Mouse (Mus musculus): ENCODE results near the gene Igtp.
A peak's percentile ranks its signal among the peaks of the same experiment; 100 is the strongest.
"Not testable (repeated sequence)": the region's sequence is repeated elsewhere in the genome, so short reads cannot be mapped to it uniquely, and the experiment has no call there.

The Igtp gene

DNA sequence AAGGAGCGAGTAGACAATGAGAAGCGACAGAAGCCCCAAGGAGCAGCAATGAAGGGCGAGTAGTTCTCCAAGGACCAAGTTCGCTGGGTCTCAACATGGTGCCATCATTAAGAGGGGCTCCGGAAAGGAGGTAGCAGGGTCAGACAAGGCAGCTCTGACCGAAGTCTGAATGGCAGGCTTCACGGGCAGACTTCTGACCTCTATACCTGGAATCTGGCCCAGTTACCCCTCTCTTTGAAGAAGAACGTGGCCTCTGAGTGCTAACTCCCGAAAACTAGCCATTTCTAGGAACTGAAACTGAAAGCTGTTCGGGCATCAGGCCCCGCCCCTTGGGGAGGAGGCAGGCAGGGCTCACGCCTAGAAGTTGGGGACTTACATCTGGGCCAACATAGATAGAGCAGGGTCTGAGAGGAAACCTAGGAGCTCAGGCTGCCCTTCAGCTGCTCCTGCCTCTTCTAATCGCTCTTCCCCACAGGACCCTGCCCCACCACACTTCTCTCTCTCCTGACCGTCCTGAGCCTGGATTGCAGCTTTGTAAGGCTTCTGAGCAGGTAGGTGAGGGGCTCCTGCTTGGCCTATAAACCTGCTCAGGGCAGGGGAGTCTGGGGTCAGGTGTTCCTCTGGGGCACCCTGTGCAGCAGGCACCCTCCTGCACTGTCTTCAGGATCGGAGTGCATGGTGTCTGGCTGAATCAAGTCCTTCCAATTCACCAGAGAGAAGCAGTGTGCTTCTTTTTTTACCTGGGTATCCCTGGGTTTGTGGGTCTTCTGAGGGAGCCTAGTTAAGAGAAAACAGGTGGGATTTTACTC, at the start of gene Igtp, which contains the start of gene Irgm2:
Igtp (plus strand) TSS at position 328 of the 809 bp plus-strand sequence.
Irgm2 (plus strand) TSS at position 390 of the 809 bp plus-strand sequence.
- peak; percentile 22 to 29 for DNase-seq

DNA sequence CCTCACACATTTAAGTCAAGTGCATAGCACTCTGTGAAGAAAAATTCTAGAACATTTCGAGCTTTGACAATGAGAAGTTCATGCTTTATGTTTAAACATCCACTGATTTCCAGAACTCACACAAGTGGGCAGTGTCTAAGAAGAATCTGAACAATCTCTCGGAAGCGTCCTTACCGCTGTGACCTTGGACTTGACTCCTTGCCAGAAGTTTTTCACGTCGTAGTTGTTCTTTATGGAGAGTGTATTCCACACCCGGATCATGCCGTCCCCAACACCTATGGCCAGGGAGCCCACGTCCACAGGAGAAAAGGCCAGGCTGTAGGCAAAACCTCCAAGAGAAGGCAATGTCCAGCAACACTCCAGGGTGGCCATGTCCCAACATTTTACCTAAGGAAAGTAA, 43.9 kb upstream of the Igtp start:
- no peak for DNase-seq

DNA sequence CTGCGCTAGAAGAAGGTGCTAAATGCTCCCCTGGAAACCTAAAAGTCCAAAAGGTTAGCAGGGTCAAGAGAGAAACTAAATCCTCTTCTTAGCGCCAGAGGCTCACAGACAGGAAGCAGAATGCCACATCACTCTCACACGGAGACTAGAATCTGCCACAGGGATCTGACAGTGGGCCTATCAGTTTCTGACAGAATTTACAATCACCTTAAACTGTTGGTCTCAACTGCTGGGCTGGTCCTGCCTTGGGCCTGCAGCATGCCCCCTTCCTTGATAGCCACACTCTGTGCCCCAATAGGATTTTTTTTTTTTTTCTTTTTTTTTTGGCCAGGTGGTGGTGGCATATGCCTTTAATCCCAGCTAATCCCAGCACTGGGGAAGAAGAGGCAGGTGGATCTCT, 42.5 kb upstream of the Igtp start:
- no peak for DNase-seq

DNA sequence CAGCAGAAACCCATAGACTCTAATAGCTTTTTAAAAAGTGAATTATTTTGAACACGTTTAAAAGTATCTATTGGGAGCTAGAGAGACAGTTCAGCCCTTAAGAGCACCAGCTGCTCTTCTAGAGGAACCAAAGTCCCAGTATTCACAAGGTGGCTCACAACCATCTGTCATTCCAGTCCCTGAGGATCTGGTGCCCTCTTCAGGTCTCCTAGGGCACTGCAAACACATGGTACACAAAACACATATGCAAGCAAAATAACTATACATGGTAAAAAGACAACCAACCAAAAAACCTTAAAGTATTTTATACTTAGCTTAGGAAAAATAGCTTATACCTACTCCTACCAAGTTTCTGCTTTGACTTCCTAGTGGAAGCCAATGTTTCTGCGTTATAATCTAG, 34.3 kb upstream of the Igtp start:
- DNase-seq, result no peak

DNA sequence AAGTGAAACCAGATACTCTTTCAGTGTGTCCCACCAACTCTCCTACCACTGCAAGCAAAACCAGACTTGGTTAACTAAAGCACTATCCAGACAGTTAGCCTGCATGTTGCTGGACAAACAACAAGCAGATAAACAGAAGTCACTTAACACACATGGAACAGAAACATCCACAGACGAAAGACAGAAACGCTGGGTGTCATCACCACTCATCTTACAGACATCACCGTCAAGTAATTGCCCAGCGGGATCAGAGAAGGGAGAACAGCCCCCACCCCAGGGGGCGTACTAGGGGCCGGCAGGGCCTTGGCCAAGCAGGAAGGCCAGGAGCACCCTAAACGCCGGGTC, 31.6 kb upstream of the Igtp start:
- peak in 1 of 2 experiments; percentile 8 for DNase-seq

DNA sequence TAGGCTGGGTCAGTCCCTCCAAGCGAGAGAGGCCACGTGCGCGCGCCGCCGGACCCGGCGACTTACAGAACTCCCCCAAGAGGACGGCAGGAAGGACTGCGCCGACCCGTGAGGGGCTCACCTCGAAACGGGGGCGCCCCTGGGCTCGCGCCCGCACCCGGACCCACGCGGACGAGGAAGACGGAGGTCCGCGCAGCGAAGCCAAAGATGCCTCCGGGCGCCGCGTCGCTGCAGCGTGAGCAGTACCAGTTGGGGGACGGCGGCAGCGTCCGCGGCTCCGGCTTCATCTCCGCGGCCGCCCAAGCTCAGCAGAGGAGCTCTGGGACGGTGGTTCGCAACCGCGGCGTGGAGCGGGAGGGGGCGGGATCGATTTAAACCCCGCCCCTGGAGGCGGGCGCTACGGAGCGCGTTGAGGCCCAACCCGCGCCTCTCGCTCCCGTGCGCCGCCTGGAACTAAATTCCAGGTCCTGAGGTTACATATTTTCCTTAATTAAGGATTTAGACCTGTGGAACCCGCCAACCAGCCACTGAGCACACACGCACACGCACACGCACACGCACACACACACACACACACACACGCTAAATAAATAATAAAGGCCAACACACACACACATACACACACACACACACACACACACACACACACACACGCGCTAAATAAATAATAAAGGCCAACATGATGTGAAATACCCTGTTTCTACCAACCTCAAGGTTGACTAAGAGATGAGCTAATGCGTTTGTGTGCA, 31.0 kb upstream of the Igtp start, which contains the start of gene Gemin5:
Gemin5 (minus strand) TSS at position 373 of the 749 bp plus-strand sequence.
- peak; percentile 86 to 89 for DNase-seq

GRCm38 (mm10) chr11:58169666-58170065, 29.7 kb upstream of the Igtp start:
- DNase-seq, result no peak

- peak; percentile 95 to 98 for DNase-seq
Measured at GRCm38 (mm10) chr11:58171459-58172091, 27.8 kb upstream of the Igtp start, which contains the start of gene Mrpl22. Mrpl22 (plus strand) TSS chr11:58171661.

- DNase-seq, result peak; percentile 65 to 83
Measured at GRCm38 (mm10) chr11:58179563-58179962, 19.8 kb upstream of the Igtp start.

GRCm38 (mm10) chr11:58179986-58180385, 19.4 kb upstream of the Igtp start:
- DNase-seq, result not testable (repeated sequence)

DNA sequence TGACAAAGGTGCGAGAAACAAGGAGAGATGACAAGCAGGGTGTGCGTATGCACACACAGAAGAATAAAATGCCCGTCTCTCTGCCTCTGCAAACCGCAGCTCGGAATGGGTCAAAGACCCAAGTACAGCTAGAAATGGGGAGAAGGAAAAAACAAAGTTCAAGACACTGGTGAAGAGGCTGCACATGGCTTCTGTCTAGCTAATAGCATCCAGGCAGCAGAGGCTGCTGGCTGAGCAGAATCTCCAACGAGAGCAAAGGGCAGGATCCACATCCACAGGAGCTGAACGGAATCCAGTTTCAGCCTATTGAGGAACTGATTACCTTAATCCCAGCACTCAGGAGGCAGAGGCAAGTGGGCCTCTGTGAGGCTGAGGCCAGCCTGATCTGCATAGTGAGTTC, 18.6 kb upstream of the Igtp start:
- DNase-seq, result no peak

- DNase-seq, result no peak
Measured at GRCm38 (mm10) chr11:58183579-58183978, 15.8 kb upstream of the Igtp start.

- no peak for DNase-seq
Measured at GRCm38 (mm10) chr11:58189675-58190074, 9.7 kb upstream of the Igtp start.

DNA sequence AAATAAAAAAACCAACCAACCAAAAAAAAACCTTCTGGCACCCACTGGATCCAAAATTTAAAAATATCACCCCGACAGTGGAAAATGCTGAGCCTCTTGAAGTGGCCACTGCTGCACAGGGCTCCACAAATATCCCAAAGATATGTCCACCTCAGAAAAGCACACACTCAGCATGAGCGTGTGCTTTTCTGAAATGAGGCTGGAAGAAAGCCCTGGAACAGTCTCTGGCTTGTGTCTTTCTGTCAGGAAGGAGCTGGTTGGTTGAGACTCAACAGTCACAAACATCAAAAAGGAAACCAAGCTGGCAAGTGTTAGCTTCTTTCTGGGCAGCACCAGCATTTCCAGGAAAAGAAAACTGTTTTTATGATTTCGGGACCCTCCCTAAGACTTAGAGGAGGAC, 6.0 kb upstream of the Igtp start:
- DNase-seq, result peak in 1 of 2 experiments; percentile 20

DNA sequence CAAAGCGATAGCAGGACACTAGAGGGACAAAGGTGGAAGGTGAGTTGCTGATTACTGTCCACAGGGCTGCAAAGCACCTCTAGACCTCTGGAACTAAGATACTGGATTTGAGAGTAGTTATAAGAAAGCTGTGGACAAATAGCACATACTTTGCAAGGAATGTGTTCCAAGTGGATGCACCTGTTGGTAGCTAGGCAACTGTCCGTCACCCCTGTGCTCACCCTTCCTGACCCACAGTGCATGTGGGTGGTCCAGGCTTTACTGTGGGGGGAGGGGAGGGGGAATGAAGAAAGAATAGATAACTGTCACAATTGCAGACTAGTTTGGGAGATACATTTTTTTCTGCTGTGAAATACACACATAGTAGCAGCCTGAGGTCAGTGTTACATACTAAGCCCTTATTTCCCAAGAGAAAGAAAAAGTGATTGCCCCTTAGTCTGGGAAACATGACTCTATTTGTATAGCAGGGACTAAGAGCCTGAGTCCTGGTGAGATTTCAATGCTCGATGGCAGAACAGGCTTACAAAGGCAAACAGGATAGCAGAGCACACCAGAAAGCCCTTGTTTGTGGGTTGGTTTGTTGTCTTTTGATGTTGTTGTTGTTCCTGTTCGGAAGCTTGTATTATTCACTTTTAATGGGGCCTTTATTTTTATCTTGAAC, 5.4 kb upstream of the Igtp start:
- no peak for DNase-seq

GRCm38 (mm10) chr11:58198663-58199062, 693 bp upstream of the Igtp start:
- no peak for DNase-seq

GRCm38 (mm10) chr11:58200226-58200625, 870 bp downstream of the Igtp start:
- no peak for DNase-seq

- no peak for DNase-seq
Measured at GRCm38 (mm10) chr11:58201052-58201451, 1.7 kb downstream of the Igtp start.

DNA sequence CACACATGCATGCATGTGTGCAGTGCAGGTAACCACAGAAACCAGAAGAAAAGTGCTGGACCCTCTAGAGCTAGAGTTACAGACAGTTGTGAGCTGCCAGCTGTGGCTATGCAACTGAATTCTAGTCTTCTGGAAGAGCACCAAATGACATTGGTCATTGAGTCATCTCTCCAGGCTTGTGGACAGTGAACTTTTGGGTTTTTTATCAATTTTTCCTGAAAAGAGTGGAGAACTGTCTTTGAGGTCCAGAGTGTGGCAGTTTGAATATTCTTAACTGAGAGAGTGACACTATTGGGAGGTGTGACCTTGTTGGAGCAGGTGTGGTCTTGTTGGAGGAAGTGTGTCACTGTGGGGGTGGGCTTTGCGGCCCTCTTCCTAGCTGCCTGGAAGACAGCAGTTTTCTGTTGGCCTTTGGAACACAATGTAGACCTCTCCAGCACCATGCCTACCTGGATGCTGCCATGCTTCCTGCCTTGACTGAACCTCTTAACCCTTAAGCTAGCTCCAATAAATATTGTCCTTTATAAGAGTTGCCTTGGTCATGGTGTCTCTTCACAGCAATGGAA, 11.0 kb downstream of the Igtp start:
- no peak for DNase-seq

DNA sequence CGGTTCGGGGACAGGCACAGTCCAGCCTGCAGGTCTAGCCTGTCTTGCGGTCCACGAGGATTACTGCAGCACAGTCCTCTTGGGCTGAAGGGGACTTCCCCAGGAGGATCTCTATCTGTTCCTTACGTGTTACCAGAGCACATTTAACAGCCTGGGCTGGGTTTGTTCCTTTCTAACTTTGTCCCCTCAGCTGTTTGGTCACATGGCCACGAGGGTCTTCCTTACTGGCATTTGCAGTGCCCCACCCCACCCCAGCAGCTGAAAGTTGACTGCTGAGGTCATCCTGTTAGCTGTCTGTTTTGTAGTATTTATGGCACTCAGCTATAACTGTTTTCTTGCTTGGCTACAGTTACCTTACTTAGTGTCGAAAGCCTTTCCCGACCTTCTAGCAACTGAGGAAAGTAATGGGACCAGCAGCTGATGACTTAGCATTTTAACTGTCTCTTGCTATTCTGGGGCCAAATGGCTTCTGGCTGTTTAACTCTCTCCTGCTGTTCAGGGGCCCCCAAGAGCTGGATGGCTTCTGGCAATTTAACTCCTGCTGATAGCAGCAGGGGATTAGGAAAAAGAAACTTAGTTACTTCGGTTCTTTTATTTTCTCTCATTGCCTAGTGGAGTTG, 11.8 kb downstream of the Igtp start:
- no peak for DNase-seq

DNA sequence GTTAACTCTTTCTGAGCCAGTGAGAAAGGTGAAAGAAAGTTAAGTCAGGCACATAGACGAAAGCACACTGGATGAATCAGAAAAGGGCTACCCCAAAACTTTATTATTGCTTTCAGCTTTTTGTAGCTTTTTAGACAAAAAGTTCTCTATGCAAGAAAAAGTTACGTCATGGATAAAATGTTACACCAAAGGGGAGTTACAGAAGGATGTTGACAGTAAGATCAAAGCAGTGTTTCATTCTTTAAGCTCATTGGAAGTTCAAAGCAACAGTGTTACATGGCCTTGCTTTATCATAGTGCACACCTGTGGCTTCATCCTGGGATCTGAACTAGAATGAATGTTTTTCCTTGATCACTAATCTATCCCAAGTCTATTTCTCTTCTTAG, 12.3 kb downstream of the Igtp start:
- DNase-seq, result no peak
